Mouse (Mus musculus) embryonic facial prominence, embryonic 13.5 days (tissue): Measurements from ENCODE around the gene Slc25a38. TPM values are rescaled to one million over a fixed set of nuclear protein-coding genes. Genes with fewer than 3 reads are reported as not detected.
A peak's percentile ranks its signal among the peaks of the same experiment; 100 is the strongest.

Experiments
- ATAC-seq: fragments of 200-750 bp; cut with Nextera tagmentation; 2 replicates; pipeline ENCODE4 v1.8.0; 2017; ENCODE audit warnings: low read depth; ENCODE audit not compliant: insufficient number of reproducible peaks, insufficient read depth, low FRiP score, low TSS enrichment
- H3K27ac ChIP-seq: fragments of 300-500 bp; sonication (generic); 2 replicates; pipeline ENCODE4 v1.5.1; 2015; ENCODE audit warnings: moderate library complexity, mild to moderate bottlenecking, inconsistent platforms
- H3K27me3 ChIP-seq: fragments of 300-500 bp; sonication (generic); 2 replicates; pipeline ENCODE4 v1.6.1; 2015; ENCODE audit warnings: mild to moderate bottlenecking, inconsistent platforms
- H3K36me3 ChIP-seq: fragments of 300-500 bp; sonication (generic); 2 replicates; pipeline ENCODE4 v1.6.1; 2015; ENCODE audit warnings: mild to moderate bottlenecking, inconsistent platforms
- H3K4me1 ChIP-seq: fragments of 300-500 bp; sonication (generic); 2 replicates; pipeline ENCODE4 v1.6.1; 2015; ENCODE audit warnings: inconsistent platforms
- H3K4me2 ChIP-seq: fragments of 300-500 bp; sonication (generic); 2 replicates; pipeline ENCODE4 v1.6.1; 2015; ENCODE audit warnings: moderate library complexity, mild to moderate bottlenecking, inconsistent platforms
- H3K4me3 ChIP-seq: fragments of 300-500 bp; sonication (generic); 2 replicates; pipeline ENCODE4 v1.5.1; 2015; ENCODE audit warnings: mild to moderate bottlenecking, inconsistent platforms
- H3K9ac ChIP-seq: fragments of 300-500 bp; sonication (generic); 2 replicates; pipeline ENCODE4 v1.6.1; 2015; ENCODE audit warnings: mild to moderate bottlenecking, inconsistent platforms
- H3K9me3 ChIP-seq: fragments of 300-500 bp; sonication (generic); 2 replicates; pipeline ENCODE4 v1.6.1; 2016; ENCODE audit warnings: inconsistent platforms
- WGBS: fragments of 180-500 bp; shearing (Covaris S2); methylation state at CpG from one replicate; pipeline ENCODE4 v1.1.7; 2015; ENCODE audit warnings: mixed read lengths; 5-methylcytosine and 5-hydroxymethylcytosine counted together
- polyA plus RNA-seq: library from polyadenylated mRNA; unstranded; fragments of >200 nt; fragmentation: Nextera tagmentation; extraction: Ambion mirVana; gene quantifications from 2 replicates; pipeline ENCODE4 v1.2.1, GENCODE M21; 2015

Slc25a38 gene
- 33.5 and 35.6 TPM in 2 replicates for polyA plus RNA-seq

- peak; percentile 98 for ATAC-seq
- Histone ChIP-seq H3K36me3 (no peaks in the 10 kb centered on the region), H3K9me3 (no peaks in the 10 kb centered on the region), H3K4me1 (peaks cover 8% of the 10 kb centered on the region), H3K9ac (peak within 1 kb of the TSS; percentile 81), H3K4me2 (peak within 1 kb of the TSS; percentile 69), H3K4me3 (peak within 1 kb of the TSS; percentile 82), H3K27me3 (no peaks in the 10 kb centered on the region), H3K27ac (peak within 1 kb of the TSS; percentile 97)
- WGBS, result under 1% methylated on average over 62 of the region's 62 CpGs
Measured at GRCm38 (mm10) chr9:120110211-120111018, at the start of gene Slc25a38. Gene Slc25a38, plus strand, starts transcription at chr9:120110374.

DNA sequence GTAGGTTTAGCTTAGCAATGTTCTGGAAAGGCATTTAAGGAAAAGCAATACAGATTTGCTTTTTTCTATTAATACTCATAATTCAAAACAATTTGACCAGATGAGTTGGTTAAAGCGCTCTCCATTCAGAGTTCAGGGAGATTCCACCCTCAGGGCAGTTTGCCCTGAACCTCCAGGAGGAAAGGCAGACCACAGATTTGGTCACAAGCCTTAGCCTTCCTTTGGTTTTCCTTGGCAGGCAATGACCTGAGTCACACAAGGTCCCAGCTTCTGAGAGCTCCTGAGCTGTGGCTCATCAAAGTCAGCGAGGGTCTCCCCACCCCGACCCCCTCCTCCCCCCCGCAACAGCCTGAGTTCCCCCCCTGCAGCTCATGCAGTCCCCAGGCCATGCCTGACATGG is 45.9 kb upstream of the Slc25a38 start:
- no peak for ATAC-seq

GRCm38 (mm10) chr9:120067609-120068008 is 42.6 kb upstream of the Slc25a38 start:
- 77% methylated on average over 2 of the region's 2 CpGs for WGBS
- no peak for ATAC-seq

More for the DNA sequence above, 45.9 kb upstream of the Slc25a38 start:
- no peak overlapping the region for H3K27ac ChIP-seq
- no peaks in the 10 kb centered on the region for H3K4me1 ChIP-seq
- no peaks in the 10 kb centered on the region for H3K9me3 ChIP-seq
- H3K9ac ChIP-seq, result no peak overlapping the region
- WGBS, result 71% methylated on average over 4 of the region's 4 CpGs
- H3K27me3 ChIP-seq, result no peaks in the 10 kb centered on the region
- H3K4me2 ChIP-seq, result no peak overlapping the region
- H3K36me3 ChIP-seq, result no peaks in the 10 kb centered on the region
- no peak overlapping the region for H3K4me3 ChIP-seq

DNA sequence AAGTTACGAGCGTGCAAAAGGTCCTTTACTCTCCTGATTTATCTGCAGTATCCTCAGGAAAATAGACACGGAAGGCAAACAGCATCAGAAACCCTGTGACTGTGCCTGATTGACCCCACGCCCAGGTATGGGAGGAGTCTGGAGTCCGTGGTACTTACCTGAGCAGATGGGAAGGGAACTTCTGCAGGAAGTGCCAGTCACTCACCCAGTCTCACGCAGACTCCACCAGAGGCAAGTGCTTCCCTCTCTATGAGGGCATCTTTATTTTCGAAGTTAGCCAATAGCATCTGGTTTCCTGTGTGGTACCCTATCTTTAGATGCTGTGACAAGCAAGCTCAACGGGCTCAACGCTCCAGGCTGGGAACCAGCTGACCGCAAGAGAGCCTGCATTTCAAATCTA is 42.1 kb upstream of the Slc25a38 start:
- Histone ChIP-seq H3K4me2 (no peak overlapping the region), H3K36me3 (no peaks in the 10 kb centered on the region), H3K9me3 (no peaks in the 10 kb centered on the region), H3K4me1 (no peaks in the 10 kb centered on the region), H3K9ac (no peak overlapping the region), H3K27me3 (no peaks in the 10 kb centered on the region), H3K27ac (no peak overlapping the region), H3K4me3 (no peak overlapping the region)
- WGBS, result 52% methylated on average over 10 of the region's 10 CpGs
- ATAC-seq, result no peak

More at GRCm38 (mm10) chr9:120067609-120068008, 42.6 kb upstream of the Slc25a38 start:
- Histone ChIP-seq H3K4me1 (no peaks in the 10 kb centered on the region), H3K9ac (no peak overlapping the region), H3K9me3 (no peaks in the 10 kb centered on the region), H3K27me3 (no peaks in the 10 kb centered on the region), H3K36me3 (no peaks in the 10 kb centered on the region), H3K27ac (no peak overlapping the region), H3K4me3 (no peak overlapping the region), H3K4me2 (no peak overlapping the region)

- H3K9ac ChIP-seq, result no peak within 1 kb of the TSS
Measured at GRCm38 (mm10) chr9:120069779-120070178, 40.4 kb upstream of the Slc25a38 start, which contains the start of gene Cx3cr1. Gene Cx3cr1, minus strand, starts transcription at chr9:120069879.

GRCm38 (mm10) chr9:120071251-120071650 is 38.9 kb upstream of the Slc25a38 start:
- WGBS, result 78% methylated on average over 2 of the region's 2 CpGs
- H3K27ac ChIP-seq, result no peak overlapping the region

More at GRCm38 (mm10) chr9:120069779-120070178, 40.4 kb upstream of the Slc25a38 start, which contains the start of gene Cx3cr1:
- Histone ChIP-seq H3K27me3 (no peaks in the 10 kb centered on the region), H3K36me3 (no peaks in the 10 kb centered on the region), H3K27ac (no peak within 1 kb of the TSS), H3K9me3 (no peaks in the 10 kb centered on the region), H3K4me2 (no peak within 1 kb of the TSS), H3K4me1 (no peaks in the 10 kb centered on the region), H3K4me3 (no peak within 1 kb of the TSS)
- 80% methylated on average over 11 of the region's 11 CpGs for whole genome bisulfite sequencing
- ATAC-seq, result no peak

GRCm38 (mm10) chr9:120073169-120073568 is 37.0 kb upstream of the Slc25a38 start:
- no peak overlapping the region for H3K27ac ChIP-seq
- no peak overlapping the region for H3K9ac ChIP-seq
- ATAC-seq, result no peak
- no peaks in the 10 kb centered on the region for H3K36me3 ChIP-seq
- no peaks in the 10 kb centered on the region for H3K27me3 ChIP-seq
- no peak overlapping the region for H3K4me2 ChIP-seq
- 31% methylated on average over 3 of the region's 3 CpGs for WGBS
- H3K4me1 ChIP-seq, result no peaks in the 10 kb centered on the region
- no peaks in the 10 kb centered on the region for H3K9me3 ChIP-seq
- H3K4me3 ChIP-seq, result no peak overlapping the region

More at GRCm38 (mm10) chr9:120071251-120071650, 38.9 kb upstream of the Slc25a38 start:
- Histone ChIP-seq H3K9ac (no peak overlapping the region), H3K9me3 (no peaks in the 10 kb centered on the region), H3K27me3 (no peaks in the 10 kb centered on the region), H3K4me2 (no peak overlapping the region), H3K36me3 (no peaks in the 10 kb centered on the region), H3K4me3 (no peak overlapping the region), H3K4me1 (no peaks in the 10 kb centered on the region)
- ATAC-seq, result no peak

DNA sequence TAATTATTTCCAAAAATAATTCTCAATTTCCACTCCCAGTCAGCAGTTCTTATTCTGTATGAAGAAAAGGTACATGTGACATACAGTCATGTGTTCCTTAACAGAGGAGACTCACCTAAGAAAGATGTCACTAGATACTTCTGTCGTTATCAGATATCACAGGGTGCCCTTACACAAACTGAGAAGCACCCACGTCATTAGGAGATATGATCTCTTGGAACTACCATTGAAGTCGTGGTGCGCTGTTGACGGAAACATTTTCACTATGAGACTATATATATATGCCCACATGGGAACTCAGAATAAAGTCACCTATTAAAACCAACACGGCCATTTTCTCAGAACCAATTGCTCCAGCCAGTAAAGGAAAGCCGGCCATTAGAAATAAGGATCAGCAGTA is 35.7 kb upstream of the Slc25a38 start:
- Histone ChIP-seq H3K9ac (no peak overlapping the region), H3K27ac (no peak overlapping the region), H3K4me2 (no peak overlapping the region), H3K4me1 (no peaks in the 10 kb centered on the region), H3K36me3 (no peaks in the 10 kb centered on the region), H3K4me3 (no peak overlapping the region), H3K9me3 (no peaks in the 10 kb centered on the region), H3K27me3 (no peaks in the 10 kb centered on the region)
- WGBS, result 77% methylated on average over 7 of the region's 7 CpGs
- ATAC-seq, result no peak

- Histone ChIP-seq H3K27me3 (no peaks in the 10 kb centered on the region), H3K9me3 (no peaks in the 10 kb centered on the region), H3K27ac (no peak overlapping the region), H3K9ac (no peak overlapping the region), H3K4me2 (no peak overlapping the region), H3K4me1 (no peaks in the 10 kb centered on the region), H3K4me3 (no peak overlapping the region), H3K36me3 (no peaks in the 10 kb centered on the region)
- ATAC-seq, result no peak
- WGBS, result 88% methylated on average over 3 of the region's 3 CpGs
Measured at GRCm38 (mm10) chr9:120078241-120078640, 31.9 kb upstream of the Slc25a38 start.

DNA sequence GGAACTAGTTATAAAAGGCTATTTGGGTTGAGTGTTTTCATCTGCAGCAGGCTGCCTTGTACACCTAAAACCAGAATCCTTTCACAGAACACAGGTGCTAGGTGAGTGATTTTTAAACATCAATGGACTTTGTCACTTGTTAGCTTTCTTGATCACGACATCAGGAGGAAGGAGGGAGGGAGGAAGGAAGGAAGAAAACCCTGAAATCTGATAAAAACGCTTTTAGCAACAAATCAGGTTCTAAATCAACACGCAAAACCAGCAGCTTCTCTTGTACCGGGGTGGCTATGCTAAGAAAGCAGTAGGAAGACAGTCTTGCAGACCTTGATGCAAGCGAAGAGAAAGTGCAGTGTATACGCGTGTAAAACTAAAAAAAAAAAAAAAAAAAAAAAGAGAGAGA is 30.3 kb upstream of the Slc25a38 start:
- no peak overlapping the region for H3K9ac ChIP-seq
- no peaks in the 10 kb centered on the region for H3K27me3 ChIP-seq
- H3K4me1 ChIP-seq, result no peaks in the 10 kb centered on the region
- H3K4me3 ChIP-seq, result no peak overlapping the region
- 77% methylated on average over 7 of the region's 7 CpGs for WGBS
- no peaks in the 10 kb centered on the region for H3K9me3 ChIP-seq
- H3K4me2 ChIP-seq, result no peak overlapping the region
- H3K36me3 ChIP-seq, result no peaks in the 10 kb centered on the region
- H3K27ac ChIP-seq, result no peak overlapping the region
- no peak for ATAC-seq

DNA sequence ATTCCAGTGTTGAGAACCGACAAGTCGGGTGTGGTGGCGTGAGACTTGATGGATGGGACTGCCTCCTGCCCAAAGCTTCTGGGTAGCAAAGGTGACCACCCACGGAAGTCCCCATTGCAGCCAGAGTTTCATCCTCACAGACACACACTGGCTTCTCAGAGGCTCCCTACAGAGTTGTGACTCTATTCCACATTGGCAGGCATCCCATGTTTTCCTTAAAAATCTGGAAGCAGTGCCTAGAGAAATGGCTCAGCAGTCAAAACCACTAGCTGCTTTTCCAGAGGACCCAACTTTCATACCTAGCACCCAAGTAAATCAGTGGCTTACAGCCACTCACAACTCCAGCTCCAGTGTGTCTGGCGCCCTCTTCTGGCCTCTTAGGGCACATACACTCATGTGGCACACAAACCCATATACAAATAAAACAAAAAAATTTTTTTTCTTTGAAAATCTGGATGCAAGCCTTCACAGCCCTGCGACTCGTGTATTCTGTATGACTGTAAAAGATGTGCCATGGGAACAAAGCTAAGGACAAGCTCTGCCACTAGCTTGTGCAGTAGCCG is 29.5 kb upstream of the Slc25a38 start:
- ATAC-seq, result no peak
- WGBS, result 81% methylated on average over 8 of the region's 8 CpGs
- Histone ChIP-seq H3K9me3 (no peaks in the 10 kb centered on the region), H3K4me1 (no peaks in the 10 kb centered on the region), H3K4me2 (no peak overlapping the region), H3K27me3 (no peaks in the 10 kb centered on the region), H3K27ac (no peak overlapping the region), H3K9ac (no peak overlapping the region), H3K4me3 (no peak overlapping the region), H3K36me3 (no peaks in the 10 kb centered on the region)

- H3K4me1 ChIP-seq, result no peaks in the 10 kb centered on the region
Measured at GRCm38 (mm10) chr9:120081247-120081646, 28.9 kb upstream of the Slc25a38 start.

More at GRCm38 (mm10) chr9:120081247-120081646, 28.9 kb upstream of the Slc25a38 start:
- 73% methylated on average over 6 of the region's 6 CpGs for WGBS
- Histone ChIP-seq H3K4me2 (no peak overlapping the region), H3K9me3 (no peaks in the 10 kb centered on the region), H3K9ac (no peak overlapping the region), H3K27ac (no peak overlapping the region), H3K36me3 (no peaks in the 10 kb centered on the region), H3K27me3 (no peaks in the 10 kb centered on the region), H3K4me3 (no peak overlapping the region)
- ATAC-seq, result no peak
